ENCODE assay signal across 22 mouse cellular contexts in the genomic region with DNA sequence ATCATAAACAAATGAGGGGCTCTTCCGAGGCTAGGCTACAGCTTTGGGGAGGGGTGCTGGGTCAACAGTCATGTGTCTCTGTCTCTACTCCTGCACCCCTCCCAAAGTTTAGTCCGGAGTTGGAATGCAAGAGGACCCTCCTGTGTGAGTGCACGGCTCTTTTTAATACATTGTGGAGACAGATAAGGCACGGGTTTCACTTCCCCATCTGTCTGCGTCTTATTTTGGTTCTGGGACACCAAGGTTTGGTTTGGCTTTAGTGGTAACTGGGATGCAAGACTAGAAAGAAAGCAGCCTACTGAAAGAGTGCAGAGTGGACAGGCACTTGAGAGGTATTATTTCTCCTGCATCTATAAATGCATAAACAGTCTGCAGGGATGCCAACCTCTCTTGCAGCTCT.
DNase-seq lines count a peak whose midpoint lies in the region; ATAC-seq and TF ChIP-seq lines count a peak whose summit lies in the region.
"Had no signal": no experiment of that assay in that cellular context is flagged by ENCODE, and none has a peak within 500 bp of the region (broad histone marks: within the 10 kb centered on the region; RNA-seq: fewer than 3 reads in every experiment).

No protein-coding gene starts in this region.

- no peak overlapping the region for H3K4me3 ChIP-seq in MEL (ENCODE audit: control insufficient read depth in 1 of 2, insufficient read depth in 1 of 2, low read depth in 2 of 2, low read length in 2 of 2)
- H3K4me3 ChIP-seq in lung, postnatal 0 days (ENCODE audit: low read depth, low read length) = no peak overlapping the region
- H3K4me3 ChIP-seq in left cerebral cortex, adult 2 months = no peak overlapping the region
- H3K4me3 ChIP-seq: embryonic facial prominence, embryonic 15.5 days; erythroblast, embryonic 14.5 days; forebrain, embryonic 10.5 days; heart, embryonic 12.5 days; hindbrain, embryonic 15.5 days had no signal

- H3K4me2 ChIP-seq in lung, postnatal 0 days (replicated peaks; ENCODE audit: low read depth, low read length) = no peak overlapping the region
- H3K4me2 ChIP-seq: embryonic facial prominence, embryonic 15.5 days; heart, embryonic 12.5 days; hindbrain, embryonic 15.5 days had no signal

- no peak for TF ChIP-seq CTCF in MEL (IDR thresholded peaks at IDR 0.05 in 2 of 3, conservative IDR thresholded peaks at IDR 0.05 in 1 of 3; ENCODE audit: control insufficient read depth in 1 of 3, insufficient read depth in 1 of 3, low read depth in 2 of 3, low read length in 3 of 3, poor library complexity in 1 of 3, severe bottlenecking in 1 of 3)
- TF ChIP-seq CTCF in lung, postnatal 0 days (IDR thresholded peaks at IDR 0.05) = no peak
- no peak for TF ChIP-seq CTCF in left cerebral cortex, adult 2 months (IDR thresholded peaks at IDR 0.05)

- H3K9me3 ChIP-seq in MEL (replicated peaks; ENCODE audit: insufficient read depth, low read length) = no peaks in the 10 kb centered on the region
- no peaks in the 10 kb centered on the region for H3K9me3 ChIP-seq in lung, postnatal 0 days (ENCODE audit: low read length)
- H3K9me3 ChIP-seq: embryonic facial prominence, embryonic 15.5 days; forebrain, embryonic 10.5 days; G1E; heart, embryonic 12.5 days; hindbrain, embryonic 15.5 days had no signal

- ATAC-seq in granulocyte monocyte progenitor cell, adult 5-6 weeks (replicated peaks; ENCODE audit: poor library complexity, severe bottlenecking) = peak; percentile 71
- no peak for ATAC-seq in lung, postnatal 0 days
- ATAC-seq: activated CD4-positive, CD25-positive, alpha-beta regulatory T cell, adult 4 months; forebrain, embryonic 14.5 days; Patski had no signal

- H3K27ac ChIP-seq in MEL (ENCODE audit: control insufficient read depth, low read depth, low read length) = no peak overlapping the region
- H3K27ac ChIP-seq in lung, postnatal 0 days (ENCODE audit: low read length) = no peak overlapping the region
- no peak overlapping the region for H3K27ac ChIP-seq in left cerebral cortex, adult 2 months
- H3K27ac ChIP-seq: embryonic facial prominence, embryonic 15.5 days; forebrain, embryonic 10.5 days; hindbrain, embryonic 15.5 days had no signal

- no peaks in the 10 kb centered on the region for H3K36me3 ChIP-seq in MEL (ENCODE audit: control insufficient read depth in 1 of 2, insufficient read depth in 2 of 2, low read length in 2 of 2)
- H3K36me3 ChIP-seq in splenic B cell, adult 2 months (ENCODE audit: control insufficient read depth, insufficient read depth, low read length, poor library complexity, severe bottlenecking) = no peaks in the 10 kb centered on the region
- H3K36me3 ChIP-seq in lung, postnatal 0 days (ENCODE audit: insufficient read depth, low read length) = no peaks in the 10 kb centered on the region
- H3K36me3 ChIP-seq: embryonic facial prominence, embryonic 15.5 days; forebrain, embryonic 10.5 days; G1E; heart, embryonic 12.5 days; hindbrain, embryonic 15.5 days had no signal

- WGBS in lung, postnatal 0 days = 33% methylated on average over 5 of the region's 5 CpGs

- TF ChIP-seq EP300 in MEL (IDR thresholded peaks at IDR 0.05; ENCODE audit: low read depth in 1 of 2, low read length in 2 of 2) = no peak
- no peak for TF ChIP-seq EP300 in lung, postnatal 0 days (IDR thresholded peaks at IDR 0.05)

- no peak for TF ChIP-seq RAD21 in MEL (IDR thresholded peaks at IDR 0.05; ENCODE audit: low read depth, low read length)

- H3K79me2 ChIP-seq in MEL (ENCODE audit: control insufficient read depth, insufficient read depth, low read length, poor library complexity) = no peaks in the 10 kb centered on the region

- H3K9ac ChIP-seq in MEL (ENCODE audit: control insufficient read depth, low read depth, low read length, poor library complexity, severe bottlenecking) = no peak overlapping the region
- no peak overlapping the region for H3K9ac ChIP-seq in lung, postnatal 0 days (replicated peaks; ENCODE audit: low read depth)
- H3K9ac ChIP-seq: embryonic facial prominence, embryonic 15.5 days; heart, embryonic 12.5 days; hindbrain, embryonic 15.5 days had no signal

- TF ChIP-seq POLR2A in MEL (IDR thresholded peaks at IDR 0.05; ENCODE audit: control insufficient read depth in 1 of 2, insufficient read depth in 1 of 2, low read depth in 1 of 2, low read length in 2 of 2, poor library complexity in 1 of 2) = no peak

- no peaks in the 10 kb centered on the region for H3K4me1 ChIP-seq in MEL (ENCODE audit: control insufficient read depth in 1 of 2, insufficient read depth in 2 of 2, low read length in 2 of 2)
- H3K4me1 ChIP-seq in lung, postnatal 0 days (ENCODE audit: insufficient read depth, low read depth, low read length) = no peaks in the 10 kb centered on the region

- H3K27me3 ChIP-seq in MEL (ENCODE audit: control insufficient read depth in 1 of 2, insufficient read depth in 2 of 2, low read length in 2 of 2) = no peaks in the 10 kb centered on the region; a peak in 1 of 4 replicates
- H3K27me3 ChIP-seq in splenic B cell, adult 2 months (ENCODE audit: control insufficient read depth, insufficient read depth, low read length, poor library complexity, severe bottlenecking) = no peaks in the 10 kb centered on the region
- no peaks in the 10 kb centered on the region for H3K27me3 ChIP-seq in lung, postnatal 0 days (replicated peaks; ENCODE audit: insufficient read depth, low read length)
- H3K27me3 ChIP-seq: heart, embryonic 12.5 days; hindbrain, embryonic 15.5 days; Patski had no signal

- peak; percentile 55 for DNase-seq in A20 (ENCODE audit: low read depth, low spot score)
- DNase-seq in MEL (ENCODE audit: low read depth, low spot score) = peak; percentile 4
- peak; percentile 5 for DNase-seq in splenic B cell, adult 2 months (ENCODE audit: low read depth, low spot score)
- no peak for DNase-seq in lung, postnatal 0 days (ENCODE audit: low spot score)
- no peak for DNase-seq in thymus, postnatal 0 days (ENCODE audit: low spot score)
- no peak for DNase-seq in left cerebral cortex, adult 2 months (ENCODE audit: extremely low spot score in 1 of 2, low spot score in 2 of 2)
- DNase-seq: adrenal gland, postnatal 14 days; cerebellum, adult 18-20 months; cerebellum, postnatal 10 days; embryo, embryonic 11 days; gastrocnemius, postnatal 10 days; heart, postnatal 36 days had no signal

- intact Hi-C loops in left cerebral cortex, adult 2 months (cut with DNase I) = no loop called here

TF ChIP-seq in MEL, 35 proteins besides CTCF, POLR2A, EP300 and RAD21:
- TF ChIP-seq TBP (IDR thresholded peaks at IDR 0.05; ENCODE audit: low read depth, low read length) (no peak), ZNF384 (IDR thresholded peaks at IDR 0.05; ENCODE audit: low read depth, low read length) (no peak)
TF ChIP-seq in MEL: peak in this region for 0.

Comparison
In these comparisons a context has a peak if more than half of its experiments do, and no peak if none do; other contexts are left out.
1. DNase-seq: peak in A20 (single experiment), MEL (single experiment) and splenic B cell, adult 2 months (single experiment); none in lung, postnatal 0 days (single experiment), thymus, postnatal 0 days (single experiment) and left cerebral cortex, adult 2 months (0 of 2).